Mouse (Mus musculus) cerebellum, adult (tissue): Measurements from ENCODE around the gene 4930562C15Rik.

Experiments used
- ATAC-seq: cut with Nextera tagmentation; 2 replicates; pipeline ENCODE4 v1.9.2; 2017; ENCODE audit warnings: mild to moderate bottlenecking, moderate library complexity, mixed read lengths; ENCODE audit not compliant: insufficient number of reproducible peaks, low FRiP score, low TSS enrichment

4930562C15Rik gene

GRCm38 (mm10) chr16:4855046-4855650, 19.9 kb downstream of the 4930562C15Rik start:
- ATAC-seq = no peak

- ATAC-seq = no peak
Observed at GRCm38 (mm10) chr16:4861392-4861791, 26.2 kb downstream of the 4930562C15Rik start.

GRCm38 (mm10) chr16:4862863-4863483, 27.8 kb downstream of the 4930562C15Rik start:
- peak; percentile 52; the same call in 1 of the 2 replicates for ATAC-seq

GRCm38 (mm10) chr16:4863742-4864141, 28.5 kb downstream of the 4930562C15Rik start:
- ATAC-seq = no peak

GRCm38 (mm10) chr16:4866101-4866695, 31.0 kb downstream of the 4930562C15Rik start:
- ATAC-seq = no peak

- ATAC-seq = no peak
Observed at GRCm38 (mm10) chr16:4870490-4870889, 35.3 kb downstream of the 4930562C15Rik start.

- no peak for ATAC-seq
Observed at GRCm38 (mm10) chr16:4871926-4872325, 36.7 kb downstream of the 4930562C15Rik start.

GRCm38 (mm10) chr16:4875198-4876032, 40.2 kb downstream of the 4930562C15Rik start:
- no peak for ATAC-seq

GRCm38 (mm10) chr16:4876033-4876680, 40.9 kb downstream of the 4930562C15Rik start:
- ATAC-seq = no peak

- ATAC-seq = no peak
Observed at GRCm38 (mm10) chr16:4877195-4877594, 42.0 kb downstream of the 4930562C15Rik start.

GRCm38 (mm10) chr16:4877701-4878100, 42.5 kb downstream of the 4930562C15Rik start:
- ATAC-seq = no peak

GRCm38 (mm10) chr16:4878192-4878885, 43.1 kb downstream of the 4930562C15Rik start:
- no peak for ATAC-seq

GRCm38 (mm10) chr16:4879101-4879707, 44.0 kb downstream of the 4930562C15Rik start:
- ATAC-seq = no peak

- peak; percentile 60 for ATAC-seq
Observed at GRCm38 (mm10) chr16:4879708-4880124, 44.5 kb downstream of the 4930562C15Rik start.

- peak; percentile 73 for ATAC-seq
Observed at GRCm38 (mm10) chr16:4880136-4880825, 45.1 kb downstream of the 4930562C15Rik start, which contains the start of gene Ubald1. Gene Ubald1, minus strand, starts transcription at chr16:4880315.

GRCm38 (mm10) chr16:4881400-4882351, 46.5 kb downstream of the 4930562C15Rik start:
- ATAC-seq = no peak

GRCm38 (mm10) chr16:4884930-4885329, 49.7 kb downstream of the 4930562C15Rik start:
- ATAC-seq = no peak
